Mouse (Mus musculus) E14TG2a.4 (cell line): Measurements from ENCODE around the gene Camk1d.

ENCODE experiments used
- CTCF ChIP-seq: conservative IDR thresholded peaks from 2 replicates; pipeline ENCODE4 v1.5.1; 2014; ENCODE audit warnings: low read length
- NANOG ChIP-seq: IDR thresholded peaks from 2 replicates; pipeline ENCODE4 v1.6.1; 2014; ENCODE audit warnings: borderline replicate concordance, low read length, mixed read lengths
- POU5F1 ChIP-seq: IDR thresholded peaks from 2 replicates; pipeline ENCODE4 v1.6.1; 2014; ENCODE audit warnings: low read length, borderline replicate concordance

DNA sequence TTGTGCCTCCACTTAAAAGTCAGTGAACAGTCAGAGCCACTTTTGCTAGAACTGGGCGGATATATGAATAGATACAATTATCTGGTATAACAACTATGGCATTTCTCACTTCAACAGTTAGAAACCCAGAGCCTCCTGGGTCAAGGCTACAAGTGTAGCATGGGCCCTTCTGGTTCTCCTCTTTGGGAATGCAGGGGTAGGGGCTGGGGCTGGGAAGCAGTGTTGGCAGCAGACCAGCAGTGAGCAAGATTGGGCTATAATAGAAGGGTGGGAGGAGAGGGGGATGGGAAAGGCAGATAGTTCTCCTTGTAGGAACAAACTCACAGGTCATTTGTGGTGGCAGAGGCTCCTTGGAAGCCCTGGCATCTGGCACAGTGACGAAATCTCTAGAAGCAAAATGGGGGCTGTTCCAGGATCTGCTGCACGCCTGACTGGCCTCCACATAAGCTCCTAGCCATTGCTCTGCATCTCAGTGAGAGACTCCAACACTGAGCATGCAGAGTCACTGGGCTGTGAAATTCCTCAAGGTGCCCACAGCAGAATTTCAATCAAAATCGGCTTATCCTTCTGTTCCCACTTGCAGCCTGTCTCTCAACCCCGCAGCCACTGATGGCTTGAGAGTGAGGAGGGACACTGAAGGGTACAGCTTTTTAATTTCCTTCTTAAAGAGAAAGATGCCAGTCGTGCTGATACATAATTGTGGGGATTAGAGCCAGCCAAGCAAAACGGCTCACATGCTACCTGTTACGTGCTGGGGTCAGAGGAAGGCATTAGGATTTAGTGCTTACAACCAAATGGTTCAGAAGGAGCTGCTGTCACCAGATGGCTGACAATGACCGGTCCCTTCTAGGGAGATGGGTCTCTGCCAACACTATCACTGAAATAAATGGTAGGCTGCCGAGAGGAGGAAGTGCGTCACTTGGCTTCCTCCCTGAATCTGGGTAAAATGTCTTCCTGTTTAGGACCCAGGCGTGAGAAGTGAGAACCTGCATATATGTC, 332.3 kb downstream of the Camk1d start:
- TF ChIP-seq CTCF (no peak), POU5F1 (no peak), NANOG (no peak)
